Mouse (Mus musculus) spleen, adult 18-20 months (tissue): ENCODE data around the gene Efcab12.
A peak's percentile ranks its signal among the peaks of the same experiment; 100 is the strongest.

Experiments used
- DNase-seq, 2 experiments: peaks; one replicate each; pipeline ENCODE4 v3.0.0; 2022; ENCODE audit warnings: mixed read lengths in 2 of 2

Efcab12 gene

GRCm38 (mm10) chr6:115782781-115783180 lies 55.4 kb downstream of the Efcab12 start:
- no peak for DNase-seq

- no peak for DNase-seq
Observed at GRCm38 (mm10) chr6:115776363-115776762, 61.8 kb downstream of the Efcab12 start.

GRCm38 (mm10) chr6:115775838-115776237 lies 62.4 kb downstream of the Efcab12 start:
- DNase-seq = no peak

GRCm38 (mm10) chr6:115774501-115774921 lies 63.7 kb downstream of the Efcab12 start, which contains the start of gene Cand2:
Gene Cand2 (plus strand): TSS chr6:115774538.
- peak; percentile 15 to 51 for DNase-seq

GRCm38 (mm10) chr6:115773966-115774413 lies 64.2 kb downstream of the Efcab12 start:
- peak in 1 of 2 experiments; percentile 36 for DNase-seq

- DNase-seq = no peak
Observed at GRCm38 (mm10) chr6:115772604-115773003, 65.6 kb downstream of the Efcab12 start.

GRCm38 (mm10) chr6:115772201-115772600 lies 66.0 kb downstream of the Efcab12 start:
- DNase-seq = no peak

GRCm38 (mm10) chr6:115770852-115771251 lies 67.4 kb downstream of the Efcab12 start:
- DNase-seq = no peak

- no peak for DNase-seq
Observed at GRCm38 (mm10) chr6:115770059-115770670, 68.0 kb downstream of the Efcab12 start.

GRCm38 (mm10) chr6:115768207-115768606 lies 70.0 kb downstream of the Efcab12 start:
- no peak for DNase-seq

- no peak for DNase-seq
Observed at GRCm38 (mm10) chr6:115767357-115767756, 70.9 kb downstream of the Efcab12 start.

GRCm38 (mm10) chr6:115764179-115764578 lies 74.0 kb downstream of the Efcab12 start:
- no peak for DNase-seq

GRCm38 (mm10) chr6:115761995-115762756 lies 76.0 kb downstream of the Efcab12 start, which contains the start of gene Tmem40:
Gene Tmem40 (minus strand): TSS chr6:115762410.
- DNase-seq = no peak

- DNase-seq = no peak
Observed at GRCm38 (mm10) chr6:115760982-115761381, 77.2 kb downstream of the Efcab12 start.
